Mouse (Mus musculus): Measurements from ENCODE around the gene Snurf.

GRCm38 (mm10) chr7:60003921-60004605 lies 786 bp downstream of the Snurf start:
- TF ChIP-seq POLR2A (IDR thresholded peaks at IDR 0.05; ENCODE audit: insufficient read depth, low read depth, low read length) (no peak), CTCF (IDR thresholded peaks at IDR 0.05) (no peak), EP300 (IDR thresholded peaks at IDR 0.05; ENCODE audit: insufficient read depth, low read depth, low read length) (no peak)
